Mouse (Mus musculus): ENCODE results near the gene Slain1. TPM values are rescaled to one million over a fixed set of nuclear protein-coding genes. Genes with fewer than 3 reads are reported as not detected.

The Slain1 gene
- polyA plus RNA-seq, 1 experiment: 53.0 TPM

DNA sequence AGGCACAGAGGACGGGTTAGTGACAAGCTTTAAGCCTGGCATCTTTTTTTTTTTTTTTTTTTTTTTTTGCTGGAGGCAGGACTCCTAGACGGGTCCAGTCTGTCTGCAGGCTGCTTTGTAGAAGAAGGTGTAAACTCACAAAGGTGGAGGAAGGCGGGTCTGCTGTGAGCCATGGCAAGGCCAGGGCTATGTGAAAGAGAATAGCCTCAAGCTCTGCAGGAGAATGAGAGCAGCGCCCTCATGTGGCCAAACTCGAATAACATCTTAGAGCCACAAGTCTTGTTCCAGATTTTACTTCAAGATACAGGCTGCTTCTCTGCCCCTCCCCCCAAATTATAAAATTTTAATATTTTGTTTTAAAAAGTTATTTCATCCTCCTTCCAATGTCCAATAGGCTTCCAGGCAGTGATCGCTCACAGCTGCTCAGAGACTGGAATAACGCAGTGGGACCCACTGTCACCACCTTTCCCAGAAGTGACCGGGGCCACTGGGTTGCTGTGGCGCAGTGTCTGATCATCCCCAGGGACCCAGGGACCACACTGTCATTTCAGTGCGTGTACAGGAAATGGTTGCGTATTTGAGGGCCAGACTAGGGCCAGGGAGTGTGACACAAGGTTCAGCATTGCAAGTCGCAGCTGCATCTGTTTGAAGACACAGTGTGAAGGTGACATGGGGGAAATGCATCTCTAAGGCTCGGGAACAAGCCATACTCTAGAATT lies 70.8 kb downstream of the Slain1 start:
- Histone ChIP-seq H3K4me1 (replicated peaks; ENCODE audit: control insufficient read depth, insufficient read depth, low read length) (peaks cover 3% of the 10 kb centered on the region; the same call in 1 of the 2 replicates), H3K27me3 (ENCODE audit: control insufficient read depth, insufficient read depth, low read length) (no peaks in the 10 kb centered on the region), H3K27ac (ENCODE audit: control insufficient read depth, insufficient read depth, low read length) (no peak overlapping the region), H3K36me3 (ENCODE audit: control insufficient read depth, insufficient read depth, low read length) (no peaks in the 10 kb centered on the region), H3K4me3 (ENCODE audit: control insufficient read depth, insufficient read depth, low read length) (no peak overlapping the region)
- no peak for TF ChIP-seq POLR2A (IDR thresholded peaks at IDR 0.05; ENCODE audit: control insufficient read depth, extremely low read depth, insufficient read depth, low read length, poor library complexity)
- no peak; the same call in 1 of the 2 replicates for TF ChIP-seq CTCF (IDR thresholded peaks at IDR 0.05; ENCODE audit: borderline replicate concordance, control insufficient read depth, extremely low read depth, insufficient read depth, low read length, poor library complexity)
- WGBS: 66% methylated on average over 13 of the region's 13 CpGs
- DNase-seq: peak; percentile 54

- DNase-seq: no peak
- 97% methylated on average over 9 of the region's 9 CpGs for WGBS
- Histone ChIP-seq H3K27ac (ENCODE audit: control insufficient read depth, insufficient read depth, low read length) (no peak overlapping the region), H3K27me3 (ENCODE audit: control insufficient read depth, insufficient read depth, low read length) (no peaks in the 10 kb centered on the region), H3K4me3 (ENCODE audit: control insufficient read depth, insufficient read depth, low read length) (no peak overlapping the region), H3K4me1 (replicated peaks; ENCODE audit: control insufficient read depth, insufficient read depth, low read length) (peaks cover 3% of the 10 kb centered on the region; the same call in 1 of the 2 replicates), H3K36me3 (ENCODE audit: control insufficient read depth, insufficient read depth, low read length) (no peaks in the 10 kb centered on the region)
- TF ChIP-seq CTCF (IDR thresholded peaks at IDR 0.05; ENCODE audit: borderline replicate concordance, control insufficient read depth, extremely low read depth, insufficient read depth, low read length, poor library complexity) (no peak), POLR2A (IDR thresholded peaks at IDR 0.05; ENCODE audit: control insufficient read depth, extremely low read depth, insufficient read depth, low read length, poor library complexity) (no peak)
These were observed 73.3 kb downstream of the Slain1 start for GRCm38 (mm10) chr14:103723314-103723713.

- Histone ChIP-seq H3K27me3 (ENCODE audit: control insufficient read depth, insufficient read depth, low read length) (no peaks in the 10 kb centered on the region), H3K4me3 (ENCODE audit: control insufficient read depth, insufficient read depth, low read length) (no peak overlapping the region), H3K27ac (ENCODE audit: control insufficient read depth, insufficient read depth, low read length) (no peak overlapping the region), H3K4me1 (replicated peaks; ENCODE audit: control insufficient read depth, insufficient read depth, low read length) (peaks cover 3% of the 10 kb centered on the region; the same call in 1 of the 2 replicates), H3K36me3 (ENCODE audit: control insufficient read depth, insufficient read depth, low read length) (no peaks in the 10 kb centered on the region)
- TF ChIP-seq CTCF (IDR thresholded peaks at IDR 0.05; ENCODE audit: borderline replicate concordance, control insufficient read depth, extremely low read depth, insufficient read depth, low read length, poor library complexity) (no peak), POLR2A (IDR thresholded peaks at IDR 0.05; ENCODE audit: control insufficient read depth, extremely low read depth, insufficient read depth, low read length, poor library complexity) (no peak)
- 89% methylated on average over 4 of the region's 4 CpGs for WGBS
- DNase-seq: no peak
These were observed 73.8 kb downstream of the Slain1 start for GRCm38 (mm10) chr14:103723841-103724240.

DNA sequence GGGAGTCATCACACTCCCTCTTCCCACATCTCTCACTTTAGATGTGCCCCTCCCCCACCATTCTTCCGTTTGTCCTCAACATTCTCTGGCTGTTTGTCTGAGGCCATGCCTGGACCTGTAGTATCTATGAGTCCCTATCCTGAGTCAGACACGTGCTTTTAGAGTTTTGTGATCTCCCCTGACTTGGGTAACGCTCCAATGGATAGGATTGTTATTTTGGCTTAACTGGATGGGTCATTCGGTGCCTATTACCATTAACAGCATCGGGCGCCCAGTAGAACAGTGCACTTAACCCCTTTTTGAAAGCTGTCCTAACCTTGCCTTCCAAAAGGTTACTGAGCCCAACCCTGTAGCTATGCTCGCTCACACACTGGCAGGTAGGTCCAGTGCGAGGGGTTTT lies 78.5 kb downstream of the Slain1 start:
- Histone ChIP-seq H3K4me3 (ENCODE audit: control insufficient read depth, insufficient read depth, low read length) (no peak overlapping the region), H3K27me3 (ENCODE audit: control insufficient read depth, insufficient read depth, low read length) (no peaks in the 10 kb centered on the region), H3K36me3 (ENCODE audit: control insufficient read depth, insufficient read depth, low read length) (no peaks in the 10 kb centered on the region), H3K4me1 (replicated peaks; ENCODE audit: control insufficient read depth, insufficient read depth, low read length) (no peaks in the 10 kb centered on the region), H3K27ac (ENCODE audit: control insufficient read depth, insufficient read depth, low read length) (no peak overlapping the region)
- no peak for TF ChIP-seq CTCF (IDR thresholded peaks at IDR 0.05; ENCODE audit: borderline replicate concordance, control insufficient read depth, extremely low read depth, insufficient read depth, low read length, poor library complexity)
- no peak for TF ChIP-seq POLR2A (IDR thresholded peaks at IDR 0.05; ENCODE audit: control insufficient read depth, extremely low read depth, insufficient read depth, low read length, poor library complexity)
- 92% methylated on average over 8 of the region's 8 CpGs for WGBS
- no peak for DNase-seq

GRCm38 (mm10) chr14:103728951-103729725 lies 79.1 kb downstream of the Slain1 start:
- Histone ChIP-seq H3K4me3 (ENCODE audit: control insufficient read depth, insufficient read depth, low read length) (no peak overlapping the region), H3K4me1 (replicated peaks; ENCODE audit: control insufficient read depth, insufficient read depth, low read length) (no peaks in the 10 kb centered on the region), H3K27ac (ENCODE audit: control insufficient read depth, insufficient read depth, low read length) (no peak overlapping the region), H3K27me3 (ENCODE audit: control insufficient read depth, insufficient read depth, low read length) (no peaks in the 10 kb centered on the region), H3K36me3 (ENCODE audit: control insufficient read depth, insufficient read depth, low read length) (no peaks in the 10 kb centered on the region)
- 94% methylated on average over 23 of the region's 23 CpGs for WGBS
- no peak for TF ChIP-seq POLR2A (IDR thresholded peaks at IDR 0.05; ENCODE audit: control insufficient read depth, extremely low read depth, insufficient read depth, low read length, poor library complexity)
- TF ChIP-seq CTCF (IDR thresholded peaks at IDR 0.05; ENCODE audit: borderline replicate concordance, control insufficient read depth, extremely low read depth, insufficient read depth, low read length, poor library complexity): no peak
- no peak for DNase-seq

DNA sequence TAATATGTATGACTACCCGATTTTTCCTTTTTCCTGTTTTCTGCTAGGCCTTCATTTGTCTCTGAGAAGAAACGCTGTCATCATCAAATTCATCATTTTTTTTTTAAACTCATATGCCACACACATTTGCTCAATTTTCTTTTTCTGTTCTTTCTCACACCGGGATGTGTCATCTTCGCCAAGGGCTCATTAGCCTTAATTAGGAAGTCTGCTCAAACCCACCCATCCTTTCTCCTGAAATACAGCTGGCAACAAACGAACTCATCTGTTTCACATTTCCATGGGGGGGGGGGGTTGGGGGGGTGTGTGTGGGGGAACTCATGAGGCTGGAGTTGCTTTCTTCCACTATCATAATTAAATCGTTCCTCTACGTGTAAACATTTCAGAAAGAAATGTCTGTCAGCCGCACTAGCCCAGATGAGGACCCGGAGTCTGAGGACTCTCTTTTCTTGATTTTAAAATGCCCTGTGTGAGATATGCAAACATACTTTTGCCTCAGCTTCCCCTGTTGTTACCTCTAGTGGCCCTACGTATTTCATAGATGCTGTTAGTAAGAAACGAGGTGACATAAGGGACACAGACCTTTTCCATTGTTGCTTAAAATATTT lies 79.8 kb downstream of the Slain1 start:
- no peak for DNase-seq
- Histone ChIP-seq H3K27ac (ENCODE audit: control insufficient read depth, insufficient read depth, low read length) (no peak overlapping the region), H3K4me1 (replicated peaks; ENCODE audit: control insufficient read depth, insufficient read depth, low read length) (no peaks in the 10 kb centered on the region), H3K4me3 (ENCODE audit: control insufficient read depth, insufficient read depth, low read length) (no peak overlapping the region), H3K36me3 (ENCODE audit: control insufficient read depth, insufficient read depth, low read length) (no peaks in the 10 kb centered on the region), H3K27me3 (ENCODE audit: control insufficient read depth, insufficient read depth, low read length) (no peaks in the 10 kb centered on the region)
- WGBS: 89% methylated on average over 11 of the region's 11 CpGs
- TF ChIP-seq POLR2A (IDR thresholded peaks at IDR 0.05; ENCODE audit: control insufficient read depth, extremely low read depth, insufficient read depth, low read length, poor library complexity) (no peak), CTCF (IDR thresholded peaks at IDR 0.05; ENCODE audit: borderline replicate concordance, control insufficient read depth, extremely low read depth, insufficient read depth, low read length, poor library complexity) (no peak)

All from thymus, adult 2 months (tissue).